Mouse (Mus musculus) gastrocnemius, adult 2 months (tissue): ENCODE results near the gene Pde6h. TPM values are rescaled to one million over a fixed set of nuclear protein-coding genes. Genes with fewer than 3 reads are reported as not detected.
"Not testable (repeated sequence)": the region's sequence is repeated elsewhere in the genome, so short reads cannot be mapped to it uniquely, and the experiment has no call there.

ENCODE experiments used
- DNase-seq: peaks from one replicate; pipeline ENCODE4 v3.0.0; 2022
- H3K27ac ChIP-seq: fragments of 200-600 bp; 2 replicates; pipeline ENCODE4 v1.8.1; 2022; ENCODE audit warnings: mild to moderate bottlenecking
- H3K4me3 ChIP-seq: fragments of 200-600 bp; 2 replicates; pipeline ENCODE4 v1.8.1; 2022; ENCODE audit warnings: mild to moderate bottlenecking, moderate library complexity
- CTCF ChIP-seq: fragments of 200-600 bp; IDR thresholded peaks from 2 replicates; pipeline ENCODE4 v1.8.1; 2022; ENCODE audit warnings: antibody characterized with exemption, mild to moderate bottlenecking, moderate library complexity
- intact Hi-C: fragments of 180-260 bp; cut with DNase I; formaldehyde crosslinking; loops from one replicate; pipeline ENCODE4 v1.15.1; 2025
- total RNA-seq, 2 experiments: library from RNA; stranded (reverse); gene quantifications; 2 replicates each; pipeline ENCODE4 v1.2.3; 2021

Gene Pde6h
- total RNA-seq, 2 experiments from 2014 or later = not detected

DNA sequence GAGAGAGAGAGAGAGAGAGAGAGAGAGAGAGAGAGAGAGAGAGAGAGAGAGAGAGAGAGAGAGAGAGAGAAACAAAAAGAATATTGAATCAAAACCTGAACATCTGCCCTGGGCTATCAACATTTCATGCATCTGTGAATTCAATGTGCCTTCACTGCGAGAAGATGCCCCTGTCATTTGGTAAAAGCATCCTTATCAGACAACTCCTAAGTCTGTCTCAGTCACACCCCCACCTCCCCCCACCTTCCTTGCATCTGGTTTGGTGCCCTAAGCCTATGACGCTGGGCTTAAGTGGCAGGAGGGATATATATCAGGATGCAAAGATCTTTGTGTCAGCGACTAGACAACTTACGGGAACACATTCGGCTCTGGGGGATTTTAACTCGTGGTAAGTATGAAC lies 30.6 kb downstream of the Pde6h start:
- Histone ChIP-seq H3K4me3 (no peak overlapping the region), H3K27ac (no peak overlapping the region)
- TF ChIP-seq CTCF = no peak
- intact Hi-C loops = no loop called here
- no peak for DNase-seq

GRCm38 (mm10) chr6:136954715-136955114 lies 31.1 kb downstream of the Pde6h start:
- Histone ChIP-seq H3K27ac (no peak overlapping the region), H3K4me3 (no peak overlapping the region)
- TF ChIP-seq CTCF = no peak
- intact Hi-C loops = no loop called here
- no peak for DNase-seq

GRCm38 (mm10) chr6:136955240-136955639 lies 31.6 kb downstream of the Pde6h start:
- TF ChIP-seq CTCF = no peak
- no peak overlapping the region for H3K27ac ChIP-seq
- H3K4me3 ChIP-seq = no peak overlapping the region
- no peak for DNase-seq
- intact Hi-C loops = no loop called here

DNA sequence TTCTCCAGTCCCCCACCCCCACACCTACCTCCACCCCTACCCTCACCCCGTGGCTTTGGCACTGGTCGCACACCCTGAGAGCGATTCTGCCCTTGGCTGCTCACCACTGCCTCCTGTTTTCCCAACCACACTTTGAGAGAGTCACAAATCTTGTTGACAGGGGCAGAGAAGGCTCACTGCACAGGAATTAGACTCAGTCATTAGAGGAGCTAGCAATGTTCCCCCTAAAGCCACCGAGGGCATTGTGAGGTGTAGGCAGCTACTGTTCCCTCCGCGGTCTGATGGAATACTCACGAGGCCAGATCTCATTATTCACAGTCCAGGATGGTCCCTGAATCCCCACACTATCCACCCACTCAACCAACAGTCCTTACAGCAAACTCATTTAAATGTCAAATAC lies 33.4 kb downstream of the Pde6h start:
- intact Hi-C loops = no loop called here
- no peak for DNase-seq
- H3K27ac ChIP-seq = no peak overlapping the region
- H3K4me3 ChIP-seq = no peak overlapping the region
- no peak for TF ChIP-seq CTCF

- Histone ChIP-seq H3K4me3 (no peak overlapping the region), H3K27ac (no peak overlapping the region)
- no peak for TF ChIP-seq CTCF
- no peak for DNase-seq
- intact Hi-C loops = no loop called here
Observed at GRCm38 (mm10) chr6:136959131-136959530, 35.5 kb downstream of the Pde6h start.

GRCm38 (mm10) chr6:136962957-136963356 lies 39.3 kb downstream of the Pde6h start:
- no peak for DNase-seq
- no peak overlapping the region for H3K4me3 ChIP-seq
- no peak overlapping the region for H3K27ac ChIP-seq
- no peak for TF ChIP-seq CTCF
- intact Hi-C loops = no loop called here

DNA sequence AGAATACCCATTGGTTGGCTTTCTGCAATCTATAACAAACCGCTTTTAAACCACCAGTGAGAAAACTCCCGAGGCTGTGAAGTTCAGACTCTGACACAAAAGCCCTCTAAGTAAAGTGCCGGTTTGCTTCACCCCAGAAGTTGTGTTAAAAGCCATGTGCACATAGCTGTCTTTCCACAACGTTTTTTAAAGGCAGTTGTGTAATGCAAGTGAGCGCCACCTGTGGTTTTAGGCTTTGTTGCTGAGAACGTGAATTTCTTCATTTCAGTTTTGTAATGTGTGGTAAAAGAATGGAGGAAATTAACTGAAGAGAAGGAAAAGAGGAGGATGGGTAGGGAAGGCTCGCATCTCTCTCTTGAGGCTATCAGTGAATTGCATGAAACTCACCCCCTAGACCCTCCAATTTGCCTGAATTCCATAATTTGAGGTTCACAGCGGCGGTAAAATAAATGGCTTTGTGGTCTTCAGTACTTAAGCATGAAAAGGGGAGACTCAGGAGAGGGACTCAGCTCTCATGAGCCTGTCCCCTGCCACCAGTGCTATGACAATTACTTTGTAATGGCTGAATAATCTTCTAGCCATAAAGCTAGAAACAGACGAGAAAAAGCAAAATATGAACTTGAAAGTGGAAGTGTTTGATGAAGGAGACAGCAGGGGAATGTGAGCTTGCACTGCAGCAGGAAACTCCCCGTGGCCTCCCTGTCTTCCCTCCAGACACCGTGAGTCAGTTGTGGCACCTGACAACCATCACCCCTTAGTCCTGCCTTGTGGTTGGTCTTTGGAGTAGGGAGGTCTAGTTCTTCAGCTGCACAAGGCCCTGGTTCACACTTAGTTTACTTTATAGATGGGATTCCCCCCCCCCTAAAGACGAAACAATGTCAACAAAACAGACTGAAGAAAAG lies 41.2 kb downstream of the Pde6h start:
- intact Hi-C loops = loop anchor here (5.0 kb wide), 1 partner anchor 103 kb away; no protein-coding TSS in a partner anchor
- TF ChIP-seq CTCF = no peak
- no peak overlapping the region for H3K4me3 ChIP-seq
- H3K27ac ChIP-seq = no peak overlapping the region
- DNase-seq = no peak

GRCm38 (mm10) chr6:136965912-136966311 lies 42.3 kb downstream of the Pde6h start:
- DNase-seq = no peak
- Histone ChIP-seq H3K4me3 (no peak overlapping the region), H3K27ac (no peak overlapping the region)
- intact Hi-C loops = loop anchor here (5.0 kb wide), 1 partner anchor 104 kb away; no protein-coding TSS in a partner anchor
- no peak for TF ChIP-seq CTCF

DNA sequence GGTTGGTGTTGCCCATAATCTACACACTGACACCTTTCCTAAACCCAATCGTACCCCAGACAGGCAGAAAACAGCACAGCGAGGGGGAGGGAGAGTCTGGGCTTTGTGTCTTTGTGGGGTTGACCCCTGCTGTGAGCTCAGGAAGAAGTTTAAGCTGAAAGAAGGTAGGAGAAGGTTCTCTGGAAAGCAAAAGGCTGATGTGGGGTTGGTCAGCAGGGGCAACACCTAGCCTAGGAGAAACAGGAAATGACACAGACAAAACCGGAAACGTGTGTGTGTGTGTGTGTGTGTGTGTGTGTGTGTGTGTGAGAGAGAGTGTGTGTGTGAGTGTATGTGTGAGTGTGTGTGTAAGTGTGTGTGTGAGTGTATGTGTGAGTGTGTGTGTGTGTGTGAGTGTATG lies 43.8 kb downstream of the Pde6h start:
- Histone ChIP-seq H3K27ac (no peak overlapping the region), H3K4me3 (no peak overlapping the region)
- TF ChIP-seq CTCF = no peak
- intact Hi-C loops = loop anchor here (5.0 kb wide), 1 partner anchor 105 kb away; no protein-coding TSS in a partner anchor
- DNase-seq = no peak

GRCm38 (mm10) chr6:136968877-136969276 lies 45.2 kb downstream of the Pde6h start:
- not testable (repeated sequence) for DNase-seq, H3K4me3 ChIP-seq
- peak; percentile 62 for TF ChIP-seq CTCF
- intact Hi-C loops = loop anchor here (5.0 kb wide), 1 partner anchor 107 kb away; no protein-coding TSS in a partner anchor
- 0 out of 2 replicates have a peak overlapping the region, but pooled peaks have one; percentile 28 for H3K27ac ChIP-seq

DNA sequence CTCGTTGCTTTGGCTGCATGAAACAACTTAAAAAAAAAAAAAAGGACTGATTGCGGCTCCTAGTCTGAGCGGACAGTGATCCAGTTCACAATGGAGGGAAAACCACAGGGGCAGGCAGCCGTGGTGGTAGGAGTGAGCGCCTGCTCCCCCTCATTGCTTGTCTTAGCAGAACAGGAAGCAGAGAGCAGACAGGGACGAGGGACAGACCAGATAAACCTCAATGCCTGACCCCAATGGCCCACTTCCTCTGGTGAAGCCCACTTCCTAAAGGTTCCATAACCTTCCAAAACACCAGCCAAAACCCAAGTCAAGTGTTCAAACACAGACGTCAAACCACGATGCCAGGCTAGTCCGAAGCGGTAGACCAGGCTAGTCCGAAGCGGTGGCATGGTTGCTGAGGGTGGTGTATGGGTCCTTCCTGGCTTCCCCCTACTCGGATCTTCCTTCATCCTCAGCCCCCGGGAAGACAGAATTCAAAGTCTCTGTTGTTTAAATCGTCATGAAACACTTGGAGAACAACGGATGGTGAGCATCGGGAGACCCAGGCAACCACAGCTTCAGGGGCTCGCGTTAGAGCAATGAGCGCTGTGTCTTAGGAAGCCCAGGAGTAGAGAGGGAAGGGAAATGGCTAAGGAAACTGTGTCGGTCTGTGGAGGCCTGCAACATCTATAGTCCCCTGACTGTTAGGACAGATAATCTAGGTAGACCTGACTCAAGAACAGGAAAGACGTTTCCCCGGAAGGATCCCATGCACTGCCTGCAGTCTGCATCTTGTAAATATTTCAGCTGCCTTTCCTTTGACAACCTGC lies 55.8 kb downstream of the Pde6h start:
- TF ChIP-seq CTCF = no peak
- intact Hi-C loops = loop anchor here (5.0 kb wide), 1 partner anchor 117 kb away; no protein-coding TSS in a partner anchor
- no peak for DNase-seq
- Histone ChIP-seq H3K27ac (no peak overlapping the region), H3K4me3 (no peak overlapping the region)

DNA sequence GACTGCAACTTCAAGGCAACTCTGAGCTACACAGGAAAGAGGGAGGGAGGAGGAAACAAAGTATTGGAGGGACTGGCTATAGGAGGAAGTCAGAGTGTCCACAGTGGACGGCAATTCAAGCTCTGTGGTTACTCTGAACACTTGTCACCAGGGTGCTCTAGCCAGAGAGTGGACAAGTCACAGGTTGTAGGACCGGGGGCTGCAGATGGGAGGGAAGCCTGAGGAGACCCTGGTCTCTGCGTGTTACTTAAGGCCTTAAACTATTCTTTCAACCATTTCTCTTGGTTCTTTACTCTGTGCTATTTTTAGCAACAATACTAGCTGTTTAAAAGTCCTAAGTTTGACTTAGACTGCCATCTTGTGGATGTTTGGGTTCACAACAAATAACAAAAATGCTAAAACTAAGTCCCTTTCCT lies 56.7 kb downstream of the Pde6h start:
- Histone ChIP-seq H3K4me3 (no peak overlapping the region), H3K27ac (peak overlapping the region; percentile 71)
- intact Hi-C loops = loop anchor here (5.0 kb wide), 1 partner anchor 118 kb away; no protein-coding TSS in a partner anchor
- DNase-seq = no peak
- peak; percentile 65 for TF ChIP-seq CTCF

DNA sequence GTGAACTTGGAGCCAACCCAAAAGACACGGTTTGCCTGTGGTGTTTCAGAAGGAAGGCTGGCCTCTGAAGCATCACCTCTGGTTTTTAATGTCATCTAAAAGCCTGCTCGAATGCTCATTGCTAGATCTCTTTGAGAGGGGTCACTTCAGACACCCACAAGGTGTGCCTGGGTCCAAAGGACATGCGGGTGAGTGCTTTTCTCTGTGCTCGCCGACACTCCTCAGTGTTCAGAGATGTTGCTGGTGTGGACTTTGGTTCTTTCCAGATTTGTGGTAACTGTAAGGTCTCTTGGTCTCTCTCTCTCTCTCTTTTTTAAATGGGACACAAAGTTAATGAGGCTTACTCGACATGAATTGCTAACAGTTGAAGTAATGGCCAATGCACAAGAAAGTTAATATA lies 58.9 kb downstream of the Pde6h start:
- TF ChIP-seq CTCF = no peak
- intact Hi-C loops = loop anchor here (5.0 kb wide), 1 partner anchor 120 kb away; no protein-coding TSS in a partner anchor
- no peak overlapping the region for H3K4me3 ChIP-seq

More for the DNA sequence above, 58.9 kb downstream of the Pde6h start:
- no peak for DNase-seq
- H3K27ac ChIP-seq = no peak overlapping the region
